Mouse (Mus musculus) inflammation-experienced regulatory T-cells, adult 16 weeks (primary cell): Measurements from ENCODE around the gene Kcnk1. TPM values are rescaled to one million over a fixed set of nuclear protein-coding genes. Genes with fewer than 3 reads are reported as not detected.

Experiments used
- polyA plus RNA-seq: library from polyadenylated mRNA; unstranded; fragments of 100-300 nt; shearing (Covaris generic); gene quantifications from one replicate; pipeline ENCODE4 v1.2.1, GENCODE M21; 2017

Gene Kcnk1
- polyA plus RNA-seq = not detected

GRCm38 (mm10) chr8:125995101-125995986 lies at the start of gene Kcnk1:
TSS of gene Kcnk1 (plus strand) at chr8:125995170.

Other genes with a start within 250 kb of the Kcnk1 start
- gene Pcnx2, start 96.9 kb upstream of the Kcnk1 start, polyA plus RNA-seq = 0.24 TPM
- not detected for gene Map3k21, start 84.7 kb upstream of the Kcnk1 start, polyA plus RNA-seq